Mouse (Mus musculus) spleen, postnatal 0 days (tissue): Measurements from ENCODE around the gene Cnot4. TPM values are rescaled to one million over a fixed set of nuclear protein-coding genes. Genes with fewer than 3 reads are reported as not detected.

ENCODE experiments used
- polyA plus RNA-seq: library from polyadenylated mRNA; unstranded; fragments of >200 nt; fragmentation: Nextera tagmentation; extraction: Ambion mirVana; gene quantifications from 2 replicates; pipeline ENCODE4 v1.2.1, GENCODE M21; 2015

Cnot4 gene
- 16.7 and 19.7 TPM in 2 replicates for polyA plus RNA-seq

DNA sequence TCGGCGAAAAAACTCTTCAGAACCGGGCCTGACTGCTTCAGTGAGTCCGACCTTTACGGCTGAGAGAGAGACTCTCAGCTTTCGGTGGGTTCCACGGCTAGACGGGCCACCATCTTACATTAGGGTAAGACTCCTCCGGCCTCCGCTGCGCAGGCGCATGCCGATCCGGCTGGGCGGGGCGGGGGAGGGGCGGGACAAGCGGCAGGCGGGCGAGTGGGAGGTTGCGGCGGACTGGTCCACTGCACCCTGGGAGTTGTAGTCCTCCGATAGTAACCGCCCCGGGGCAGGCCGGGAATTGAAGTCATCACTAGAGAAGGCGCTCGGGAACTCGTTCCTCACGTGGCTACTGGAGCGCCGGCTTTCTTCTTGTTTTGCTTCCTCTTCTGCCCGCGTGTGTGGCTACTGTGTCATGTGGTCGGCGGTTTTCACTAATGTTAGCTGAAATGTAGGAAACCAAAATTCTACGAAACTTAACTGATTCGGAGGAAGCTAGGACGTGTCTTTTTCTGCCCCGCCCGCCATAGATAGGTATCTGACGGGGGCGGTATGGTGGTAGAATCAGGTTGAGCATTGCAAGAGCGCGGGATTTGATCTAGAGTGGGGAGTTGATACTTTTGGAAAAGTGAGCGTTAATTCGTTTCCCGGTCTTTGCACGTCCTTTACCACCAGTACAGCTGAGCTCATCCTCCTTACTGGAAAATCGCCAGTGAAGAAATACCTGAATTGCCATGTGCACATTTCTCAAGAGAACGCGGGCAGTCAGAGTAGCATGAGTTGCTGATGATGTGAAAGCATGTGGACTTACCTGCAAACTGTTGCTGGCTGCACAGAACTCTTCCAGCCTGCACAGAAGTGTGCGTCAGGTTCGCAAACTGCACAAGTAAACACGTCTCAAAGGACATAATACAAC is at the start of gene Cnot4:
Cnot4 (minus strand) TSS at position 146 of the 910 bp plus-strand sequence.

DNA sequence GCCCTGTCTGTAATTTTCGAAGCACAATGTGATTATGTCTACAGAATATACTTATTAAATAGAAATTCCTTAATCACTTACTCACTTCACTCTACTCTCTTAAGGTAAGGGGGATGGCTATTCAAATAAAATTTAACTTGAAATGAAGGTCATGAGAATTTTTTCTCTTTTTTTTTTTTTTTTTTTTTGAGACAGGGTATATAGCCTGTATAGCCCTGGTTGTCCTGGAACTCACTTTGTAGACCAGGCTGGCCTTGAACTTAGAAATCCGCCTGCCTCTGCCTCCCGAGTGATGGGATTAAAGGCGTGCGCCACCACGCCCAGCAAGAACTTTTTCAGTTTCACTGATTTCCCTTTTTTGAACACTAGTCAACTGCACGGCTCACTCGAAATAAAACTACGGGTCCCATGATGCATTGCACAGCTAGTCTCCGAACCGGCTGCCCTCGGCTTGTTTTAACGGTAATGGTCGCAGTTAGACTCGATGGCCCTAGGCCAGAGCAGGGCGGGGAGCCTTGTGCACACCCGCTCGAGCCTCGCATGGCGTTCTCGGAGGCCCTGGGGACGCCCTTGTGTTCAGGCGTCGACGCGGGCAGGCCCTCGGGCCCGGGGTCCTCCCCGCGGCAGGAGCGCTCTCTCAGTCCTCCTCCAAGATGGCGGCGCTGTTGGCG is 43.6 kb upstream of the Cnot4 start, which contains the start of gene Nup205:
Nup205 (plus strand) TSS at position 443 of the 671 bp plus-strand sequence.

GRCm38 (mm10) chr6:34988081-34988761 is 145.3 kb downstream of the Cnot4 start, which contains the start of gene Slc23a4:
Gene Slc23a4, minus strand, starts transcription at chr6:34988404.

Other genes starting within 250 kb of the Cnot4 start
- gene Wdr91, start 222.8 kb downstream of the Cnot4 start, polyA plus RNA-seq: 13.4 and 14.8 TPM in 2 replicates
- not detected in 2 replicates for gene Stra8, start 213.6 kb downstream of the Cnot4 start, polyA plus RNA-seq
- gene Slc23a4, start 145.3 kb downstream of the Cnot4 start, polyA plus RNA-seq: 0.40 and 0.42 TPM in 2 replicates
- 16.6 and 17.5 TPM in 2 replicates for gene Nup205, start 43.7 kb upstream of the Cnot4 start, polyA plus RNA-seq
- gene Slc13a4, start 174.4 kb upstream of the Cnot4 start, polyA plus RNA-seq: 0.13 and 0.22 TPM in 2 replicates
- gene Fam180a, start 192.4 kb upstream of the Cnot4 start, polyA plus RNA-seq: 1.8 and 2.2 TPM in 2 replicates